Mouse (Mus musculus) thymus, postnatal 10 days (tissue): Measurements from ENCODE around the gene Tex2.

Experiments
- DNase-seq, 2 experiments: peaks; one replicate each; pipeline ENCODE4 v3.0.0; 2021; ENCODE audit warnings: low spot score in 2 of 2

Gene Tex2

DNA sequence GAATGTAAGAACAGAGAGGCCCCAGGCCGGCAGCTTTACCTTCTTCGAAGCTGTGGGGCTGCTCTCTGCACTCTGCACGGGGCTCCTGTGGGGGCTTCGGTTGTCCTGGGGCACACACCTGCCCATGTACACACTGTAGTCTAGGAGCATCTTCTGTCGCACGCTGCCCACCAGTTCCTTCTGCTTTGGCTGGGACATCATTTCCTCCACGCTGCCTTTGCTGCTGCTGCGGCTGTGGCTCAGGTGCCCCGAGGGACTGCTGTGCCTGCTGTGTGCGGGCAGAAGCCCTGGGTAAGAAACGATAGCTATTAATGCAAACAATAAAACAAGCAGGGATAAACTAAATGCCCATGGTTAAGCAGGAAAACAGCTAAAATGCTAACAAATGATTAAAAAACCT, 69.1 kb downstream of the Tex2 start:
- peak in 1 of 2 experiments; percentile 9 for DNase-seq

DNA sequence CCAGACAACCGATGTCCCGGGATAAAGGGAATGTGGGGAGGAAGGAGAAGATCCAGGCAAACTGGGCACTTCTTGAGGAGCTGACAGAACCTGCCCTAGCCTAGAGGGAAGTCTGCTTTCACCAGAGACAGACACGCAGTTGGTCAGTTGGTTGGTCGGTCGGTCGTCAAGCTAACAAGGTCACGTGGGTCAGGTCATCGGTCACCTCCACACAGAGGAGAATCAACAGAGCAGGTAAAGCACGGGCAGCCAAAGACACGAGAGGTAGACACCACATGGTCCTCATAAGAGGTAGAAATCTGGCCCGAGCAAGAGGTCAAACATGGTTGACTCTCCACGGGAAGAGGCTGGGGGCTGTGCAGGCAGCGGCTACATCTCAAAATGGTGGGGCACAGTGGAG, 70.2 kb downstream of the Tex2 start:
- DNase-seq: no peak

DNA sequence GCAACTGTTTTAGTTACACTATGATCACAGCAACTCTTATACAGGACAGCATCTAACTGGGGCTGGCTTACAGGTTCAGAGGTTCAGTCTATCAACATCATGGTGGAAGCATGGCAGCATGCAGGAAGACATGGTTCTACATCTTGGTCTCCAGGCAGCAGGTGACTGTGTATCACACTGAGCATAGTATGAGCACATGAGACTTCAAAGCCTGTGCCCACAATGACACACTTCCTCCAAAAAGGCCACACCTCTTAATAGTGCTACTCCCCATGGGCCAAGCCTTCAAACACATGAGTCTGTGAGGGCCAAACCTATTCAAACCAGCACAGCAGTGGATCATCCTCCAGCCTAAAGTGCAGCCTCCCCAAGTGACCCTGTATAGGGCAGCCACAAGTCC, 70.8 kb downstream of the Tex2 start:
- DNase-seq: peak in 1 of 2 experiments; percentile 35

DNA sequence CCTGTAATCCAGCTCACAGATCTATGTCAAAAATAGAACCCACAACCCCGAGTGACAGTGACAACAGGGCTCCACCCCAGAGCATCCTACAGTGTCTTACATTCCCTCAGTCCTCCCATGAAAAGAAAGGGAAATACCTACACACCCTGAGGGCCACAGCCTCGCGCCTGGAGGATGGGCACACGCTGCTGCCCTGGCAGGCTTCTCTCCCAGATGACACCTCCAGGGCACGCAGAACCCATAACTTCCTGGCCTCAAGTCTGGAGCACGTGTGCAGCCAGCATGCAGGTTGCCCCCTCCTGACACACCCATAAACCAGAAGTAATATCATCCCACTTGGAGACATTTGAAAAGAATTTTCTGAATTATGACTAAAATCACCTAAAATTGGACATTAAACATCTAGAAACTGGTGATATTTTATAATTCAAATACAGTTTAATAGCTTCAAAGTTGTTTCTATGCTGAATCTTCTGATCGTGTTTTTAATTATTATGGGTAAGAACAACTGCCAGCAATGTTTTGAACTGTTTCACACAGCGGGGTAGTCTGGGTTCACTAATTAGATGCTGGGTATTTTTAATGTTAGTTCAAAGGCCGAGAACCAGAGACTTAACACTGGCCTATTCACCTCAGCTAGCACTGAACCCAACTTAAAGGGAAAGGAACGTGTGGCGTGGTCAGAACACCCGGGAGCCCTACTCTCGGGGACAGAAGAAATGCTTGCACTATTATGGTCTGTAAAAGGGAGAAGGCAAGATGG, 72.5 kb downstream of the Tex2 start:
- DNase-seq: no peak

DNA sequence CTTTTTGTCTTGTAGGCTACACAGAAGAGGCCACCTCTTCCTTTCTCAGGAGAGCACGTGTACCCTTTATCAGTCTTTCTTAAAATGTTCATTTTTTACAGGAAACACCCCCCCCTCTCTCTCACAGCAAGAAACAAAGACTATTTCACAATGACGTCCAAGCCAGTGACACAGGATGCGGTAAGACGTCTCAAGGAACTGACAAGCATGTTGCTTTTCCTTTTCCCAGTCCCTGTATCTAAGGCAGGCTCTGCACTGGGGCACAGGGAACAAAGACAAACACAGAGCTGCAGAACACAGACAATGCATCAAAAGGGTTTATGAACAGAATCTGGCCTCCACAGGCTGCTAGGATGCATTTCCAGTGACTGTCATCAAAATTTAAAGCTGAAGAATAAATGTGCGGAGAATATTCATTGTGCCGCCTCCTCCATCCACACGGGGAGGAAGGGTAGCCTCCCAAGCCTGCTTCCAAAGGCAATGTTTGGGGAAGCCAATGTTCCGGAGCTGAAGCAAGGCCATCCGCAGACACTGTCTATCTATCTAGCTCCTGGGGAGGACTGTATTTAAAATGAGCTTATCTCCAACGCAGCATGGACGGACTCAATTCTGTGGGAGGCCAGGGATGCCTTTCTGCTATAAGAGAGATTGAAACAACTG, 76.8 kb downstream of the Tex2 start:
- peak; percentile 57 to 65 for DNase-seq

DNA sequence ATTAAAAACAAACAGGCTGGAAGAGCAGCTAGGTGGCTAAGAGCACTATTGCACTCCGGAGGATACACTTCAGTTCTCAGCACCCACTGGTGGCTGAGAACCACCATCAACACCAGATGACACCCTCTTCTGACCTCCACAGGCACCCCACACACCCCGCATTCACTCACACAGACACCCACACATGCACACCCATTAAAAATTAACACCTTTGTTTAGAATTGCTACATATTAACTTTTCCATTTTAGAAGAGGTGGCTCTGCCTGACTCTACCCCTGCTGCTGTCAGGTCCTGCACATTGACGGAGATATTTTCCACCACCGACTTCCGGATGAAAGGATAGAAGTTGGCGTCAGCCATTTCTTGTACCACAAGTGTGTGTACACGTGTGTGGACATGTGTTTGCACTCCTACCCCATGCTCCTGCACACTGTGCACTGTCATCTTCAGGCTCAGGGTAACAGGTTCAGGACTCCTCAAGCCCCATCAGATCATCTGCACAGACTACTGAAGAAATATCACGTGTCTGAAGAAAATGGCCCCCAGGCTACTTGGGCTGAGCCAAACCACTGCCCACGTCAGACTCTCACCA, 77.5 kb downstream of the Tex2 start:
- no peak for DNase-seq

DNA sequence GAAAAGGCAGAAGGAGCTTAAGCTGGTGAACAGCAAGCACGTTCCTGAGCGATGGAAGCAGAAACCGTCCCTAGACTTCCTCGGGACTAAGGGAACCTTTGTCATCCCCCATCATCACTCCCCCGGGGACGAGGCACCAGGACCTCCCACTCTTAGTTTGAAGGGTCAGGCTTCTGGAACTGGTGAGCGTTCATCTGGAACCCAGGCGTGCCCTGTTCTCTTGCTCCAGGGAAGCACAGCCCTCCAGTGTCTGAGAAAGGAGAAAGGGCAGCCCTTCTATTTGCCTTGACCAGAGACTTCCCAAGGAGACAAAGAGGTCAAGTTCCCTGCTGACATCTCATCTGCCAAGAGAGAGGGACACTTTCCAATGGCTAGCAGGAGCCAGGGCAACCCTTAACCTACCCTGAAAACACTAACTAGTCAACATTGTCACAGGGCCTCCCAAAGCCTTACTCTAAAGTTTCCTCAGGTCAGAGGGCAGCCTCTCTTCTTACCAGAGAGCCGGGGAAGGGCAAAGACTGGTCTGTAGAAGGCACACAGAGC, 80.9 kb downstream of the Tex2 start:
- no peak for DNase-seq

DNA sequence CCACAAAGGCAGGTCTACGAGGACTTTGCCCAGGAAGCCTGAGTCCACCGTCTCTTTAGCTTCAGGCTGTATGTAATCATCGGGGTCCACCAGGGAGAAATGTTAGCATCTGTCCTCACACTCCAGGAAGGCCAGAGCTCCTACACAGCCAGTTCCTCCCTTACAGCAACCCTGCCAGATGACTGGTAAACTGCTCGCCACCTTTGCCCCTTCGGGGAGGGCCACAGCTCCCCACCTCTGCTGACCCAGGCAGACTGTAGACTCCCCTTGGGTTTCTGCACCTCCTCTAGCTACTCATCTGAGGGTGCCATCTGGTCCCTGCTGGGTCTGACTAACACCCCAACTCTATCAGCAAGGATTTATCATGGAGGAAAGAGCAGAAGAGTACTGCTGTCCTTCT, 83.4 kb downstream of the Tex2 start:
- DNase-seq: no peak

DNA sequence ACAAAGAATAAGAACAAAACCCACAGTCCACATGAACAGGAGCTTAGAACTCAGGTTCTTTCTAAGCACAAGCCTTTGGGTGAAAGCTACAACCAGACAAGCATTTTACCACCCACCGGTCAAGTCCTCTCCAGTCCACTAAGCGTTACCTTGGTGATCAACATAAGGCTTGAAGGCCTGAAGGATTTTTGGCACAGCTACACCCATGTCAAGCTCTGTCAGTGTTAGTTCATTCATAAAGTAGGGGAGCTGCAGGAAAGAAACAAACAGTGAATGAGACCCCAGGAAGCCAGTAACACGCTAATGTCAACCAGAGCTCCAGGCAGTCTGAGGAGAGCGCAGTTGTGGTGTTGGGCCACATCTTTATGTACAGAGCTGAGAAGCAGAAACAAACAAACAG, 84.1 kb downstream of the Tex2 start:
- DNase-seq: no peak

DNA sequence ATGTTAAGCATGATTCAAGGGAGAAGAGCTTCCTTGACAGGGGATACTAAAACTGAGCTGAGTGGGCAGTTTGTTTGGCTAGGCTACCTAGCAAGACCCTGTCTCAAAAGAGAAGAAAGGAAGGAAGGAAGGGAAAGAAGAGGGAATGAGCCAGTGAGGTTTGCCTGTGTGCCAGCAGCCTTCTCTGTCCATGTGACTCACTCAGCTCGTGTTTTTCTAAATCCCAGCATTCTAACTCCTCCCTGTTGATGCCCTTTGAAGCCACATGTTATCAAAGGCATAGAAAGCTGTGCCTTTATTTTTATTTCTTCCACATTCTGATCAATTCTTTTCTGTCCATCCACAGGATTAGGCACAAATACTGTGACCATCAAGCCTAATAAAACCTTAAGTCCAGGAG, 85.3 kb downstream of the Tex2 start:
- no peak for DNase-seq

DNA sequence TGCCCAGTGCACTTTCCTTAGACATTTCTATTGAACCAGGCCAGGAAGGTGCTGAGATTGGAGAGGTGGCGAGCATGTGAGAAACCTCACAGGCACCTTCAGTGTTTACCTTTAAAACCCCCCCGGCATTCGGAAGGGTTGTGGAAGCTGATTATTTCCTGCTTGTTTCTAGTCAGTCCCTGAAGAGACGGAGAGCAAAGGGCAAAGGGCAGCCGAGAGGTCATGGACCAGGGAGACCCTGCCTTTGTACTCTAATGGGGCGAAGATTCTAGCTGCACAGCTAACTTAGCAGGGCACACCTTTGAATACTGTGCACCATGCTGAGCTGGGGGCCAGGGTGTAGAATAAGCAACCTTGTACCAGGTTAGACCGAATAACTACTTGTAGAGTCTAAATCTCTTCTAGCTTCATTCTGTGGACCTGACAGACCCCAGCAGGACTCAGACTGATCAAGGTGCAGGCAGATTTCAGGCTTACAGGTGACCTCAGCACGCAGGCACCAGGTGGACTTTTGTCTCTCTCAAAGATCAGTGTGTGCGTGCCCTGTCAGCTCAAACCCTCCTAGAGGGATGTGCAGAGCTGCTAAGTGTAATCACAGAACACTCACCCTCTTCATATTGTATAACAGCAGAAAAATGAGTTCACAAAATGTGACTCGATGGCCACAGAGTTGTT, 85.9 kb downstream of the Tex2 start:
- DNase-seq: no peak

DNA sequence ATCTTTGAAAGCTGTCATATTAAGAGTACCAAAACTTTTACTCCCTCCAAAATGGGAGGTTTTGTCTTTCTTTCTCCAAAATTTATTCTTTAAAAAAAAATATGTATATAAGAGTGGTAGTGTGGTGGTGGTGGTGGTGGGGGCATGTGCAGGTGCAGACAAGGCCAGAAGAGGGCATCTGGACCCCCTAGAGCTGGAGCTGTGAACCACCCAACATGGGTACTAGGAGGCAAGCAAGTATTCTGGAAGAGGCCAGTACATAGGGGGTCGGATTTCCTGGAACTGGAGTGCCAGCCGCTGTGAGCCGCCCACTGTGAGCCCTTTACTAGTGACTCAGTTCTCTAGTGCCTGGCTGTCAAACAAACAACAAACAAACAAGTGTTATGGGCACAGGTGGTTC, 90.7 kb downstream of the Tex2 start:
- peak in 1 of 2 experiments; percentile 48 for DNase-seq

DNA sequence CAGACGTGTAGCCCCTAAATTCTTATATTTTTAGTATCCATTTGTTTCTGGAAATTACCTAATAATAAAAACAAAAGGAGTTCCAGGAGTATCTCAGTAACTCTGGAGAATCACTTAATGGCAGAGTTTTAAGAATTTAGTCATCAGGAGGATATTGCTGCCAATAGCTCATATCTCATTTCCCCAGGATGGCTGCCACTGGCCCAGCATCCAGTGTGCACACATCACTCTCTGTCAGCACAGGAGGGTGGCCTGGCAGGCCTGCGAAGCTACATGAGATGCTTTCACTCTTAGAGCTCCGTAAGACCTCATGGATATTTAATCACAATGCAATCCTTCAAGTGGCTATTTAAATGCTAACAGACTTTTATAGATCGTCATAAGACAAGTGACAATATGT, 91.6 kb downstream of the Tex2 start:
- no peak for DNase-seq

DNA sequence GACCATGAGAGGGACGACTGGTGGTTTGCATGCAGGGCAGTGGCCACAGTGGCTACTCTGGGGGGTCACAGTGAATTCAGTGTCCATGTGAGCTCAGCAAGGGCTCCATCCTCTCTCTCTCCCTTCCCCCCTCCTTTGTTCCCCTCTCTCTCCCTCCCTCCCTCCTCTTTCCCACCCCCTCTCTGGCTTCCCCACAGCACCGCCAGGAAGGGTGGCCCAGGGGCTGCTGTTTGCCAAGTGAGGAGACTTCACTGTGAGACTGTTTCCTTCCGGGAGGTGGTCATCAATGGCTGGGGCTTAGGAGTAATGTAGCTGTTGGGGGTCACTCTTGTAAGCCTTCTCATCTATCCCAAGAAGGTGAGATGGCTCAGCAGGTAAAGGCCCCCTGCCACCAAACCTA, 92.8 kb downstream of the Tex2 start:
- DNase-seq: no peak

DNA sequence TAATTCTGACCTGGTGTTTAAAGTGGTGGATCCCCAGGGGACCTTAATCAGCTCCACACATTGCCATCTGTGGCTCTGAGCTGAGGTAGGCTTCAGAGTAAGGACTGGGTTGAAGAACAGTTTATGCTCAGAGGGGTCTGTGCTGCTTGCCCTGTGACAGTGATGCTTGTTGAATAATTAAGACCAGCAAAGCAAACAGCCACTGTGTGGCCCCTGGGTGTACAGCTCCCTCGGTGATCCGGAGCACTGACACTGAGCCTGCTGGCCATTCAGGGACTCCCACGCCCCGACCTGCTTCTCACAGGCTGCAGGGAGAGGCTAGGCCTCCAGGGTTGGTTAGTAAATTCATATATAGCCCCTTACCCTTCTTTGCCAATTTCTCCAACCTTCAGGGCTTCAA, 93.7 kb downstream of the Tex2 start:
- no peak for DNase-seq

DNA sequence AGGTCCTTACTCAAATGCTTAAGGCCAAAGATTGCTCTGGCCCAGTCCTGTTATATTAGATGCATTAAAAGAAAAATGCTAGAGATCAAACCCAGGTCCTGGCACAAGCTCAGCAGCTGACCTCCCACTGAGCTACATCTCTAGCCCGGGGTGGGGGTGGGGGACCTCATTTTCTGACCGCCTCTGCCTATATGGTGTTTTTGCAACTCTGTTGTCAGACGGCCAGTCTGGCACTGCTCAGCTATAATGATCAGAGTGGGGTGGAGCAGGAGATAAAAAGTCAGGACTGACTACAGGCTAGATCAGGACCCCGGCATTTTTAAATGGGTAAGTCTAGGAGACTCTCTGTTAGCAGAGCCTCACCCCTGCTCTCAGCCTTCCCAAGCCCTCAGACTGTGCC, 94.8 kb downstream of the Tex2 start:
- DNase-seq: no peak

DNA sequence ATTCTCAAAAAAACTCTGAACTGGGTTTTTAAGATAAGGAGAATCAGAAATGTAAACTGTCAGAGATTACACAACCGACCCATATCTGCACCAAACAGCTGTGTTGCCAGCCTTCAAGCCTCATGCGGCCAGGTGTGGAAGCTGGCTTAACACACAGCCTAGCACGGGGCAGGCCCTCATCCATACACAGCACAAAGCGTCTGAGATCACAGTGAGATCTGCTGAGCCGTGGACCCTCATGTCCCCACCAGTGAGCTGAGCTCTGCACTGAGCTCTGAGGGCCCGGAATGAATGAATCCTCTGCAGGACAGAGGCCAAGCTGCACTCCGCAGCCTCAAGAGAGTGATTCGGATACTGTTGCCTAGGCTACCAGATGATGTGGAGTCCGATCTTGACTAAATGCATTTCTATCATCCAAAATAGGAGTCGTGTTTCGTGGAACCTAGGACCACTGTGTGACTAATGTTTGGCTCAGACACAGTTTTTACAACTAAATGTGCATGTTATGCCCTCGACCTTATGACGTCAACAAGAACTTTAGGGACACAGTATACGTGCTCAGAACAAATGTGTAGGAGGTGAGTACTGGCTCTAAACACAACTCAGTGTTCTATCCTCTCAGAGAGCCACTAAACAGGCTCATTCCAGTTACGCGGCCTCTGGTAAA, 98.0 kb downstream of the Tex2 start:
- DNase-seq: peak; percentile 16 to 19

DNA sequence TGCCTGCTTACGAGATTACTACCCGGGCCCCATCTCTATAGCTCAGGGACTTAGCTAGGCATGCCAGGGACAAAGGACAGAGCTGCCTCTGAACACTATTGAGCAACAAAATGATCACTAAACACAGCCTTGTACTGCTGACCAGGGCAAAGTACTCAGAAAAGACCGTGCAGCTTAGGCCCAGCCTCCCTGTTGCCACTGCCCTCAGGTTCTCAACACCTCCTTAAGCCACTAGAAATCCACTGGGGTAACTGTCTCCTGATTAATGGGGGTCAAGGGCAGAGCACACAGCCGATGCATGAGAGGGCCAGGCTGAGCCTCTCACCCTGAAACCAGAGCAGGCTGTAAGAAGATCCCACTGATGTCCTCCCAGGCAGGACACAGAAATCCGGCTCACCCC, 98.8 kb downstream of the Tex2 start:
- no peak for DNase-seq

DNA sequence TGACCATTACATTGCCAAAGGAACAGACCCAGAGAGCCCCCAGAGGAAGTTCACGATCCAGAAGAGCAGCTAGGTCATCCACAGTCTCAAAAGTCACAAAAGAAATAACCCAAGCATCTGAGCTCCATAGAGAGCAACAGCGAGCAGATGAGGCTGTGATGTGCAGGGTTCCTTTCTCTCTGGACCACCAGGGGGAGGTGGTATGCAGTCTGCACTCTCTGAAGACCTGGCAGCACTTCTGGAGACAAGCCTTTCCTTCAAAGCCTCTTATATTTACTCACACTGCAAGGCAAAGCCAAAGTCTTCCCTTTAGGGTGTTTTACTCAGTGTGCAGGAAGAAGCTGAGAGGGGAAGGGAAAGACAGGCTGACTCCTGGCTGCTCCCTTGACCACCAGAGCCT, 100.1 kb downstream of the Tex2 start:
- DNase-seq: peak; percentile 53 to 79

DNA sequence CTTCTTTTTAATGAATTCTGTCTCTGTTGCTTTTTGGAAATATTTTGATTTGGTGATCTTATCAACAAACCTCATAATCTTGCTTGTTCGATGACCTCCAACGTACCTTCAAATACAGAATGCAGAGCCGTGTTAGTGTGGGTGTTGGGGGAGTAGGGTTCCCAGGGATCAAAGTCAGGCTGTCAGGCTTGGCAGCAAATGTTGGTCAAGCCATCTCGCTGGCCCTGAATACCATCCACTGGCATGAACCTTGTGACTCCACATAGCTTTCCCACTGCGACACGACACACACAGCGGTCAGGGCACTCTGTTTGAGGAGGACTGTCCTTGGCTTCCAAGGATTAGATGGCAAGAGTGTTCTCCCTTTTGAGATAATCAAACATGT, 101.2 kb downstream of the Tex2 start:
- DNase-seq: no peak

DNA sequence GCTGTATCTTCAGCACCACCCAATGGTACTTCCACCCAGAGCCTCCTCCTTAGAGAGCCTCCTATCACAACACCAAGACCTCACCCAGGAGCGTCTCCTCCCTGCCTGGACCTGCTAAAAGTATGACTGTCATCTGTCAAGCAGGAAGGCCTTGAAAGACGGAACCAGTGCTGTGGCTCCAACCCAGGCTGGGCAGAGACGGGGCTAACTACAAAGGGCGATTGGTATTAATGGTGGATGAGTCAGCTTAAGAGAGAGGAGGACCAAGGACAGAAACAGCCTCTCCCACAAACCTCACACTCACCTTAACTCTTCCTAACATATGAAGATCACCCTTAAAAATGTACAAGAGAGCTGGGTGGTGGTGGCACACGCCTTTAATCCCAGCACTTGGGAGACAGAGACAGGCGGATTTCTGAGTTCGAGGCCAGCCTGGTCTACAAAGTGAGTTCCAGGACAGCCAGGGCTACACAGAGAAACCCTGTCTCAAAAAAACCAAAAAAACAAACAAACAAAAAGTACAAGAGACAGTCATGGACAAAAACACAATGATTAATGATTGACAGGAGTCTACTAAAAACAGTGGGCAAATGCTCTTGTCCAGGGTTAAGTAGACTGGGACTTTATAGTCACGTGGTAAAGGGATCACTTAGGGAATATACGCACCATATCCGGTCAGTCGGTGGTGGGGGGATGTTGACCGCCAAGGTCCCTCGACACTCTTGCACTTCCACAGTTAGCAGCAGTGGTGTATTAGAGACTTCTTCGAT, 101.8 kb downstream of the Tex2 start:
- DNase-seq: no peak
